Mouse (Mus musculus) CD4-positive naive resting alpha-beta T cell, adult 76 days (primary cell): Measurements from ENCODE around the gene Pah. TPM values are rescaled to one million over a fixed set of nuclear protein-coding genes. Genes with fewer than 3 reads are reported as not detected.

Experiments
- total RNA-seq: library from RNA; stranded (reverse); gene quantifications from one replicate; pipeline ENCODE4 v1.2.4, GENCODE M21; 2023

Pah gene
- not detected for total RNA-seq

DNA sequence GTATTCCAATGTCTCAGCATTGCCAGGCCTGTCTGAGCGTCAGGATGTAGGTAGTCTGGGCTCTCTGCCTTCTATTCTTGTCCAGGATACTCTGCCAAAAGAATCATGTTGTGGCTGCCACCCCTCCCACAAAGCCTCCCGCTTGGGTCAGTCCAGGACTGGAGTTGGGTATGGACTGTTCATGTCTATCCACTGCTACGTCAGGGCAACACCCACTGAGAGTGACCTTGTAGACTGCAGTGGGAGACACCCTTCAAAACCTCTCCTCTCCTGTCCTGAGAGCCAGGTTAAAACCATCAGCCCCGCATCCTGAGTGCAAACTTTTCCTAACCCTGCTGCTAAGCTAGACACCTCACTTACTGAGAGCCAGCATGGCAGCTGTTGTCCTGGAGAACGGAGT is at the start of gene Pah:
Gene Pah, plus strand, starts transcription at position 150 of the 400 bp plus-strand sequence.

DNA sequence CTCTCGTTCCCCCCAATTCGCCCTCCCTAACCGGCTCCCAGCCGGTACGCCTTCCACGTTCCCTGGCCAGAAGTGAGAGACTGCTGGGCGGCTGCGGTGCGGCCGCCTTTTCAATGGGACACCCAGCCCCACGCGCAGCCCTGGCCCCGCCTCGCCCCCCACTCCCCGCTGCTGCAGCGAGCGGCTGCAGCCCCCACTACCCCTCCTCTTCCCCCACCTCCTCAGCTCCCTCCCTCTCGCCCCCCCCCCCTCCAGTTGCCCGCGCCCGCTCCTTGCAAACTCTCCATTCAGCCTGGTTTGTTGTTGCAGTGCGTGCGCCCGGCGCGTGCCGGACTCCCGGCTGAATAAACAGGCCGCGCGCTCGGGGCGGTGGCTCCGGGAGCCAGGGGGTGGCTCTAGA is 28.0 kb upstream of the Pah start, which contains the start of gene Ascl1:
Gene Ascl1, minus strand, starts transcription at position 85 of the 400 bp plus-strand sequence.

Other genes with a start within 250 kb of the Pah start
- gene Ascl1, start 28.1 kb upstream of the Pah start, total RNA-seq: not detected